Mouse (Mus musculus) megakaryocyte, embryonic 14.5 days (primary cell): ENCODE results near the gene Slc4a1. TPM values are rescaled to one million over a fixed set of nuclear protein-coding genes. Genes with fewer than 3 reads are reported as not detected.

Source experiments
- H3K27me3 ChIP-seq: replicated peaks from 2 replicates; pipeline ENCODE3; 2012; ENCODE audit warnings: inconsistent platforms
- H3K36me3 ChIP-seq: replicated peaks from 2 replicates; pipeline ENCODE3; 2012; ENCODE audit warnings: low read length, inconsistent platforms, mixed read lengths
- H3K4me1 ChIP-seq: 2 replicates; pipeline ENCODE4 v1.6.1; 2012; ENCODE audit warnings: inconsistent platforms
- H3K4me3 ChIP-seq: replicated peaks from 2 replicates; pipeline ENCODE3; 2012; ENCODE audit warnings: moderate library complexity, mild to moderate bottlenecking, inconsistent platforms
- H3K9me3 ChIP-seq: 2 replicates; pipeline ENCODE4 v1.6.1; 2012; ENCODE audit warnings: inconsistent platforms
- FLI1 ChIP-seq: IDR thresholded peaks from 2 replicates; pipeline ENCODE4 v1.6.1; 2012; ENCODE audit warnings: low read length, inconsistent platforms, mixed read lengths
- GATA1 ChIP-seq: IDR thresholded peaks from 3 replicates; pipeline ENCODE4 v1.6.1; 2012; ENCODE audit warnings: mixed read lengths, low read length, inconsistent platforms, borderline replicate concordance
- polyA plus RNA-seq: library from polyadenylated mRNA; stranded (reverse); fragments of >175 nt; gene quantifications from 2 replicates; pipeline ENCODE4 v1.2.3, GENCODE M21; 2012; ENCODE audit warnings: low replicate concordance; ENCODE audit not compliant: insufficient read depth

Slc4a1 gene
- polyA plus RNA-seq, 1 experiment, result 0.13 TPM

GRCm38 (mm10) chr11:102342742-102343141 lies 23.3 kb downstream of the Slc4a1 start:
- peaks cover 4% of the 10 kb centered on the region; the same call in 1 of the 2 replicates for H3K9me3 ChIP-seq
- peaks cover 11% of the 10 kb centered on the region for H3K4me1 ChIP-seq
- no peaks in the 10 kb centered on the region for H3K36me3 ChIP-seq
- peaks cover 33% of the 10 kb centered on the region for H3K27me3 ChIP-seq
- no peak overlapping the region for H3K4me3 ChIP-seq
- no peak for TF ChIP-seq GATA1
- TF ChIP-seq FLI1, result no peak

DNA sequence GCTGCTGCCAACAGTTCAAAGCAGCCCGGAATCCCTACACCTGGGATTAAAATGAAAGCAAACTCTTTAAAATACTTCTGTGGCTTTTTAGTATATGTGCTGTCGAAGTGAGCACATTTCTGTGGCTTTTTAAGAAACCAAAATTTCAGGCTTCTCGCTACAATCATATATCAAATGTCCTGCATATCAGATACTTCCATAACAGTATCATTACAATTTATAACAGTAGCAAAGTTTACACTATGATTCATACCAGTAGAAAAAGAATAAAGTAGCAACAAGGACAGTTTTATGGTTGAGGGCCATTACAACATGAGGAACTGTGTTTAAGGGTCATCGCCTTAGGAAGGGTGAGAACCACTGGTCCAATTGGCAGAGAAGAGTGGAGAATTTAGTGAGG lies 24.9 kb downstream of the Slc4a1 start:
- peaks cover 4% of the 10 kb centered on the region; the same call in 1 of the 2 replicates for H3K9me3 ChIP-seq
- peaks cover 11% of the 10 kb centered on the region for H3K4me1 ChIP-seq
- TF ChIP-seq GATA1 (no peak), FLI1 (no peak)
- H3K27me3 ChIP-seq, result peaks cover 32% of the 10 kb centered on the region
- H3K36me3 ChIP-seq, result no peaks in the 10 kb centered on the region
- no peak overlapping the region for H3K4me3 ChIP-seq

DNA sequence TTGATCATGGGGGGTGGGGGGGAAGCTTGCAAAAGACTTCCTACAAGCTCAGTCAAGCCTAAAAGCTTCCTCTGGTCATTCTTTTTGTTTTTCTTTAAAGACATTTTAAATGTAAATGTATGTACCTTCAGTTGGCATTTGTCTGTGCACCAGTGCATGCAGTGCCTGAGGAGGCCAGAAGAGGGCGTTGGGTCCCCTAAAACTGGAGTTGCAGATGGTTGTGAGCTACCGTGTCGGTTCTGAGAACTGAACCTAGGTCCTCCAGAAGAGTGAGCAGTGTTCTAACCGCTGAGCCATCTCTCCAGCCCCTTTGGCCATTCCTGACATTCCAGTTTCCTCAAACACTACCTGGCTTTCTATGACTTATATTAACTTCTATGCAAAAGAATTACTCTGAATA lies 26.4 kb downstream of the Slc4a1 start:
- Histone ChIP-seq H3K4me3 (no peak overlapping the region), H3K9me3 (peaks cover 4% of the 10 kb centered on the region; the same call in 1 of the 2 replicates), H3K4me1 (peaks cover 16% of the 10 kb centered on the region), H3K27me3 (peaks cover 37% of the 10 kb centered on the region), H3K36me3 (no peaks in the 10 kb centered on the region)
- TF ChIP-seq GATA1 (no peak), FLI1 (no peak)

- peaks cover 16% of the 10 kb centered on the region for H3K4me1 ChIP-seq
- no peak overlapping the region for H3K4me3 ChIP-seq
- H3K36me3 ChIP-seq, result no peaks in the 10 kb centered on the region
- H3K27me3 ChIP-seq, result peaks cover 35% of the 10 kb centered on the region
- TF ChIP-seq GATA1 (no peak), FLI1 (no peak)
- H3K9me3 ChIP-seq, result peaks cover 4% of the 10 kb centered on the region; the same call in 1 of the 2 replicates
Measured at GRCm38 (mm10) chr11:102339195-102339594, 26.8 kb downstream of the Slc4a1 start.

- Histone ChIP-seq H3K4me1 (peaks cover 16% of the 10 kb centered on the region), H3K9me3 (peaks cover 4% of the 10 kb centered on the region; the same call in 1 of the 2 replicates), H3K36me3 (no peaks in the 10 kb centered on the region), H3K27me3 (peaks cover 30% of the 10 kb centered on the region), H3K4me3 (peak overlapping the region; percentile 18)
- TF ChIP-seq FLI1 (no peak), GATA1 (no peak)
Measured at GRCm38 (mm10) chr11:102338561-102338960, 27.4 kb downstream of the Slc4a1 start.

- H3K27me3 ChIP-seq, result peaks cover 27% of the 10 kb centered on the region
- H3K4me1 ChIP-seq, result peaks cover 16% of the 10 kb centered on the region
- H3K9me3 ChIP-seq, result peaks cover 8% of the 10 kb centered on the region
- H3K4me3 ChIP-seq, result no peak overlapping the region
- no peaks in the 10 kb centered on the region for H3K36me3 ChIP-seq
- no peak for TF ChIP-seq FLI1
- no peak for TF ChIP-seq GATA1
Measured at GRCm38 (mm10) chr11:102337921-102338320, 28.1 kb downstream of the Slc4a1 start.

DNA sequence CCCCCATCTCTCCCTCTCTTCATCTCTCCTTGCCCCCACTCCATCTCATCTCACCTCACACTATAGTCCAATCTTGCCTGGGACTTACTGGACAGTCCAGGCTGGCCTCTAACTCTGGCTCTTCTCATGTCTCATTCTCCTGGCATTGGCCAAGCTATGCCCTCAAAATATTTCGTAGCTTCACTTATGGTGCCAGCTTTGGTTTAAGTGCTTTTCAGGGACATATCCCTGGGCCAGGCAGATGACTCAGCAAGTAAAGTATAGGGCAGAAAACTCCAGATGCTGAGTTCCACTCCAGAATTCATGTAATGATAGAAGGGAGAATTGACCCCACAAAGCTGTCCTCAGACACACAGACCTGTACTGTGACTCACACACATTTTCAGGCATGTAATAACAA lies 29.8 kb downstream of the Slc4a1 start:
- peaks cover 10% of the 10 kb centered on the region for H3K9me3 ChIP-seq
- H3K4me1 ChIP-seq, result peaks cover 16% of the 10 kb centered on the region
- no peak overlapping the region for H3K4me3 ChIP-seq
- peaks cover 26% of the 10 kb centered on the region for H3K27me3 ChIP-seq
- H3K36me3 ChIP-seq, result no peaks in the 10 kb centered on the region
- no peak for TF ChIP-seq FLI1

- peaks cover 16% of the 10 kb centered on the region for H3K4me1 ChIP-seq
- H3K36me3 ChIP-seq, result no peaks in the 10 kb centered on the region
- peaks cover 31% of the 10 kb centered on the region for H3K27me3 ChIP-seq
- H3K9me3 ChIP-seq, result peaks cover 10% of the 10 kb centered on the region
- TF ChIP-seq GATA1 (no peak), FLI1 (no peak)
- no peak overlapping the region for H3K4me3 ChIP-seq
Measured at GRCm38 (mm10) chr11:102334973-102335700, 30.9 kb downstream of the Slc4a1 start.

DNA sequence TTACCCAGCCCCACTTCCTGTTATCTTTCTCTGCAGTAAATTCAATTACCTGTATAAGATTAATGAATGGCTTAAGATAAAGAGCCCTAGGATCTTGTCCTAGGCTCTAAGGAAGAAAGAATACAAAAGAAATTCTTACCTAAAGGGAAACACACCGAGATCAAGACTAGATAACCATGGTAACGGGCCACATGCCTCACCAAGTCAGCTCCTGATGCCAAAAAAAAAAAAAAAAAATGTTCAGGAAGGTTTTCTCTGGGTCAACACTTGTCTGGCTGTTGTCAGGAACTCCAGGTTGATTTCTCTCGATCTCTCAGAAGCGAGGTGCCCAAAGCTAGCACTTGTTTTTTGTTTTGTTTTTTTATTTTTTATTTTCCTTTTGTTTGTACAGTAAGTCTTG lies 32.0 kb downstream of the Slc4a1 start:
- H3K4me1 ChIP-seq, result peaks cover 12% of the 10 kb centered on the region
- no peaks in the 10 kb centered on the region for H3K36me3 ChIP-seq
- H3K4me3 ChIP-seq, result no peak overlapping the region
- H3K27me3 ChIP-seq, result peaks cover 32% of the 10 kb centered on the region
- no peak for TF ChIP-seq FLI1
- TF ChIP-seq GATA1, result no peak
- H3K9me3 ChIP-seq, result peaks cover 6% of the 10 kb centered on the region

DNA sequence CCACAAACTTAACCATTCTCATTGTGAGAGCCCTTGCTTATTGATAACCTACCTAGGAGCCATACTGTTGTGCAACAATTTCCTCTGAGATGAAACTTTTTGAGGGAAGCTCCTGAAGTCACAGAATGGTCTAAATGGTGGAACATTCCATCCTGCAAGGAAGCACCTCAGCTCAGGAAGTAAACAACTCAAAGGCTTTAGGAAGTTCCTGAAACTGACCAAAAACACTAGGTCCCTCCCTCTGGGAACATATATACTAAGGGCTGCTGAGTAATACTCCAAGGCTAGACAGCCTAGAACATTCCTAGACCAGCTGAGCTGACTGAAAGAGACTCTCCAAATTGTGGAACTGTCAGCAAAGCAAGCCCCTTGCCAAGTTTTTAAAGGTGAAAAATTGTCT lies 32.9 kb downstream of the Slc4a1 start:
- H3K36me3 ChIP-seq, result no peaks in the 10 kb centered on the region
- peaks cover 6% of the 10 kb centered on the region for H3K9me3 ChIP-seq
- TF ChIP-seq FLI1 (no peak), GATA1 (no peak)
- no peak overlapping the region for H3K4me3 ChIP-seq
- H3K4me1 ChIP-seq, result 0 out of 2 replicates have a peak, but pooled peaks cover 5% of the 10 kb centered on the region
- peaks cover 38% of the 10 kb centered on the region for H3K27me3 ChIP-seq
